Mouse (Mus musculus) thymus, adult 2 months (tissue): ENCODE measurements around the gene Ptpdc1.

ENCODE experiments used
- CTCF ChIP-seq: fragments of 200-500 bp; IDR thresholded peaks from 2 replicates; pipeline ENCODE4 v1.5.1; 2012; ENCODE audit warnings: mild to moderate bottlenecking, control low read depth, low read length, moderate library complexity, borderline replicate concordance; ENCODE audit not compliant: control insufficient read depth, poor library complexity, insufficient read depth; ENCODE audit errors: extremely low read depth
- POLR2A ChIP-seq: fragments of 200-500 bp; IDR thresholded peaks from 2 replicates; pipeline ENCODE4 v1.6.1; 2012; ENCODE audit warnings: mild to moderate bottlenecking, low read length, control low read depth, moderate library complexity; ENCODE audit not compliant: control insufficient read depth, poor library complexity, insufficient read depth; ENCODE audit errors: extremely low read depth

- no peak for TF ChIP-seq CTCF
- no peak for TF ChIP-seq POLR2A
Measured at GRCm38 (mm10) chr13:48603296-48603695, 22.2 kb downstream of the Ptpdc1 start.
